Mouse (Mus musculus): Measurements from ENCODE around the gene Exosc1. TPM values are rescaled to one million over a fixed set of nuclear protein-coding genes. Genes with fewer than 3 reads are reported as not detected.

Gene Exosc1
- polyA plus RNA-seq, 2 experiments from 2014 or later: 83.6 to 89.9 TPM

GRCm38 (mm10) chr19:41913774-41914591 lies 19.2 kb downstream of the Exosc1 start:
- no peak for ATAC-seq

DNA sequence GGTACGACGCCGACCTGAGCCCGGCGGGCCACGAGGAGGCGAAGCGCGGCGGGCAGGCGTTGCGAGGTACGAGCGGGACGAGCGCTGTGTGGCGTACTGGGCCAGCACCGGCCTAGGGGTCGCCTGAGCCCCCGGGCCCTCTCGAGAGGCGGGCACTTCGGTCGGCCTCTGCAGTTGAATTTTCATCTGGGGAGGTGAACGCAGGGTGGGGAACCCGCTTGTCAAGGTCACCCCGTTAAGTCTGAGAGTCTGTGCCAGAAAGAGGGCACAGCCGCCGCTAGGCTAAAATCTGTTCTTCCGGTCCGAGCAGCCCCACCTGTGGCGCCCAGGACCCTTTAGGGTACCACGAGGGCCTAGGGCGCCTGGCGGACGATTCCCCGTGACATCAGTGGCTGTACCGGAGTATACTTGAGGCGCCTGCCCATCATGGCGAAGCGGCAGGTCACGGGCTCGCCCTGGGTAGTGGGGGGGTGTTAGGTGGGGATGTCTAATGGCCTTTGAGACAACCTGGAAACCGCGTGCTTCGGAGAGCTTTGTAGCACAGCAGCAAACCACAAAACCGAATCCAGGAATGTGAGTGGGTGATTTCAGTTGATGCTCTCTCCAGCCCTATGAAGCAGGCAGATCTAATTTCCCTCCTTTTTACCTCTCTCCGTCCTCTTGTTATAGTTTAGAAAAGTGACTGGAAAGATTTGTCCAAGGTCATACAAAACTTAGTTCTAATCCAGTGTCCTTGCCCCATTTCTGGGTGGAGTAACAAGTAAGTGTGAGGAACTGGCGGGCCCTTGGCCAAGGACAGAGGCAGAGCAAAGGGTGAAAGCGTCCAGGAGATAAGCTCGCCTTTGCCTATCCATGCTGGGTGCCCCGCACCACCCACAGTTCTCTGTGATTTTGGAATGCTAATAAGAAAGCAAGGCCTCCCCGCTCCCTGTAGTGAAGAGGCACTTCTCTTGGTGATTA lies 20.8 kb downstream of the Exosc1 start:
- ATAC-seq: peak; percentile 13

DNA sequence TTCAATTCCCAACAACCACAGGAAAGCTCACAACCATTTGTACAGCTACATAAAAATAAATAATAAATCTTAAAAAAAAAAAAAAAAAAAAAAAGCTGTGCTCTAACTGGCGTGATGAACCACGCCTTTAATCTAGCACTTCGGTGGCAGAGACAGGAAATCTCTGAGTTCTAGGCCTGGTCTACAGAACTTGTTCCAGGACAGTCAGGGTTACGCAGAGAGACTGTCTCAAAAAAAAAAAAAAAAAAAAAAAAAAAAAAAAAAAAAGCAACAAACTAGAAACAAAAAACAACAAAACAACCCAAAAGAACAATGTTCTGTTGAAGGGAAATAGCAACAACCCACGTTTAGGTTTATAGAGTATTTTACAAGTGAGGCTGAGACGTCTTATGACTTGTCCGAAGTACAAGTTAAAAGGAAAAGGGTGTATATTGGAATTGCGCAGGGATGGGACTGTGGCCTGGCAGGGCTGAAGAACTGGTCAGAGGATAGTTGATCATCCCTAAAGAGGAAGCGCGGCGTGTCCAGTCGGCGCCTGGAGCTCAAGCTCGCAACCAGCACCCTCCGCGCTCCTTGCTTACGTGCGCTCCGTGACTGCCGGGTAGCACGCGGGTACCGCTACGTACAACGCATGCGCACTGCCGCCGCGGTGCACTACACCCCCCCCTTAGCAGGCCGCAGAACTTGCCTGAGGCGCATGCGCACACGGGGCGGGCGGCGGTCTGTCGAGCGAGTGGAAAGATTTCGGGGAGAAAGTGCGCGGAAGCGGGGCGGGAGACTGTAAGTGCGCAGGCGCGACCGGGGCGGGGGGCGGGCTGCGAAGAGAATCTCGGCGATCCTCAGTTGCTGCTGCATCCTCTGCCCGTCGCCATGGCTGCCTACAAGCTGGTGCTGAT lies 21.8 kb downstream of the Exosc1 start, which contains the start of gene Pgam1:
Gene Pgam1, plus strand, starts transcription at position 746 of the 896 bp plus-strand sequence.
- ATAC-seq: peak; percentile 83

DNA sequence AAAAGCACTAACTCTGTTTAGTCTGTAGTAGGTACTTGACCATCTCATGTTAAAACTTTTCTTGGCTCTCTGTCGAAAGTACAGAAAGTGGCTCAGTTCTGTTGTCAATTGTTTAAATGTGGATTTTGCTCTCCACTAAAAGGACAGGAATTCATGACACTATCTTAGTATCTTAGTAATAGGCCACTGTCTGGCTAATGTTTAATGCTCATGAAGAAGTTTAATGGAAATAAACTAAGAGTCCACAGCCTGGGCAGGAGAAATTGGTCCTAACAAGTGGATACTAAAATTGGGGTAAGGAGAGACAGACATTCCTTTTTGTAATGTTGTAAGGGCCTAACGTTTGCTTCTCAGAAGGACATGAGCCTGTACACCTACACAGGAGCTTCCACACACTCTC lies 22.8 kb downstream of the Exosc1 start:
- ATAC-seq: no peak

DNA sequence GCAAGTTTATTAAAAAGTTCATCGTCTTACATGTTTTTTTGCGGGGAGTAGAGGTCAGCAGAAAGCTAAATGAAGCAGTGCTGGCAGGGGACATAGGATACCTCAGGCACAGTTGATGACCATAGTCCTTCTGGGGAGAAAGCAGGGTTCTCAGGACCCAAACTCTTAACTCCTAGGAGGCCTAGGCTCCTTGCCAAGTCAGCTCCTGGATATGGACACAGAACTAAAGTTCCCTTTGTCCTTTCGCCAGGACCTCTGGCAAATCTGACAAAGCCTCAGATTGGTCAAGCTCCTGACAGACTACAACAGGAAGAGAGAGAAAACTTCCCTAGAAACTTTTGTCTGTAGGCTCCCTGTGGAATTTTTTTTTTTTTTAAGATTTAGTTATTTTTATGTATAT lies 24.5 kb downstream of the Exosc1 start:
- ATAC-seq: no peak

DNA sequence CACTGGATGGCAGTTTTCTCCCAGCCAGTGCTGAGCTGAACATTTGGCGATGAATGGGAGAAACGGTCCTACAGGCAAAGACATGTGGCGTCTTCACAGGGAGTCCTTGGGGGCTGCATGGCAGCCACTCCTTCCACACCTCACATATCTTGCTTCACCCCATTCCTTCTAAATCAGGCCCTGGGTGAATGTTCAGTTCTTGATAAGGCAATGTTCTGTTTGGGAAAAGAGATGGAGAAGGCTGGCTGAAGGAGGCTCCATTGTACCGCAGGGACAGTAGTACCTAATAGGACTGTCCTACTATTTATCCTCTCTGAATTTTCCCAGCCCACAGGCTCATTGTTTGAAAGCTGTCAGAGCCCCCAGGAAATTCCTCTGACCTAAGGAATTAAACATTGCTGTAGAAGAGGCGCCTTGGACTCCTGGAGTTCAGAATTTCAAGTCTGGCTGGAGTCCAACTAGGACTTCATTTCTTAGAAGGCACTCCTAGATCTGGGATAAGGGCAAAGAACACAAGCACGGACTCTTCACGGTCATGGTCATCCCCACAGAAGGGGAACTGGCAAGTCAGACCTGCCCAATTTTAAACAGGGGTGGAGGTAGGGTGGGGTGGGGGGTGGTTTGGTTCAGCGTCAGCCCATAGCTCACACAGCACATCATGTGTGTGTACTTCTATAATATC lies 26.0 kb downstream of the Exosc1 start:
- no peak for ATAC-seq

DNA sequence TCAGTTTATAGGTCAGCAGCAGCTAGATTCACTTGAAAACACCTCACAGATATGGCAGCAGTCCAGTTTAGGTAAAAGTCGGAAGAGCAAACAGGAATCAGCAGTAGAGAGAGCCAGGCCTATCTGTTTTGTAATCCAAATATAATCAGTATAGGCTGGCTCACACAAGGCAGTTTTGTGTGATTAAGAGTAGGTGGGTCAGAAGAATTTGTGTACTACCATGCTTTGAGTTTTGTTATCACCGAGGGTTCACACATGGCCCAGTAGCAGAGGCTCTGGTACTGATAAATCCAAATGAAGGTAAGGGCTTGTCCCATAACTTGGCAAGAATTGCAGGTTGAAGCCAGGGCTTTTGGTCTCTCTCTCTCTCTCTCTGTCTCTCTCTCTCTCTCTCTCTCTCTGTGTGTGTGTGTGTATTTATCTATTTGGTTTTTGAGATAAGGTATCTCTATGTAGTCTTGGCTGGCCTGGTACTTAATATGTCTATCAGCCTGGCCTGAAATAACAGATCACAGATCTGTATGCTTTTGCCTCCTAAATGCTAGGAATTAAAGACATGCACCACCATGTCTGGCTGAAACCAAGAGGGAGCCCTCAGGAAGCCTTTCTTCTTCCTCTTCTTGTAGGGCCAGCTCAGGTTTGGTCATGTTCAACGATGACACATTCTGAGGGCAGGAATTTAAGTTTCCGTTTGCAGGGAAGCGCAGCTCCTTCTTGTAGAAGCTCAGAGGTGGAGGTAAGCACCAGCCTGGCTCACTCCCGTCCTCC lies 26.7 kb downstream of the Exosc1 start:
- no peak for ATAC-seq

- ATAC-seq: no peak
Observed at GRCm38 (mm10) chr19:41905246-41905645, 28.0 kb downstream of the Exosc1 start.

GRCm38 (mm10) chr19:41902848-41903593 lies 30.2 kb downstream of the Exosc1 start:
- no peak for ATAC-seq

DNA sequence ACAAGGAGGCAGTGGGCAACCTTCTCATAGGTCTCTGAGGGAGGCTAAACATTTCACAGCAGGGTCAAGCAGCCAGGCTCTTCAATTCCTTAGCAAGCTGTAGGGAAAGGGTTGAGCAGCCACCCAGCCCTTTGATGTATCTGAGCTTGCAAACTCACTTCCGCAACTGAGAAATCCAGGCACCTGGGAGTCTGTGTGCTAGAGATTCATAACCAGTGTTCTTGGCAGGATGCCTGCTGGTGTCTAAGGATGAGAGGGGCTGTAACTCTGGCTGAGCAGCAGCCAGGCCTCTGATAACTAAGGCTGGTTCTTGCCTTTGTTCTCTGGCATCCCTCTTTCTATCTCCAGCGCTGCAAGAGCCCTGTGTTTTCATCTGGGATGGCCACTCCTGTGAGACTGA lies 31.5 kb downstream of the Exosc1 start:
- ATAC-seq: no peak

DNA sequence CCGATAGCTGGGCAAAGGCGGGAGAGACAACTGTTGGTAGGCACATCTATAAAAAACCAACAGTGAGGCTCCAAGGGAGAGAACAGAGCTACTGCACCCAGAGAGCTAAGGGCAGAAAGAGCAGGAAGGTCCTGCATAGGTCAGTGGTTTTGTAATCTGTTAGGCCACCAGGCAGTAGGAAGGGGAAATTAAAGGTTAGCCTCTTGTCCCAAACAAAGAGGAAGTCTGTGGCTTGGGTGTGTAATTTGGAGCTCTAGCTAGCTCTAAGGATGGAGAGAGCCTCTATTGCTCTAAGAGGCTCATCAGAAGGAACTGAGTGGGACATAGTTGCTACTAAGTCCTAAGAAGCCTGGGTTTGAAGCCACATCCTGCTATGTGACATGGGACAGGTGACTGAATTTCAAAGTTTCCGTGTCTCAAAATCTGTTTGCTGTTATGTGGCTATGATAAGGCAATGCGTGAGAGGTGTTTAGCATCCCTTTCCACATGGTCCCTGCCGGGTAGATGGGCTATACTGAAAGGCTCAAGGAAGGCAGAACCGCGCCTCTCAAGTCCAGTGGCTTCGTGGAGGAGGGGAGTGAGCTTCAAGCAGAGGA lies 32.6 kb downstream of the Exosc1 start:
- ATAC-seq: no peak

- no peak for ATAC-seq
Observed at GRCm38 (mm10) chr19:41898860-41899259, 34.4 kb downstream of the Exosc1 start.

GRCm38 (mm10) chr19:41896319-41896711 lies 36.9 kb downstream of the Exosc1 start:
- no peak for ATAC-seq

GRCm38 (mm10) chr19:41895460-41896318 lies 37.5 kb downstream of the Exosc1 start, which contains the start of gene Rrp12:
Rrp12 (minus strand) TSS chr19:41896173.
- ATAC-seq: peak; percentile 98

DNA sequence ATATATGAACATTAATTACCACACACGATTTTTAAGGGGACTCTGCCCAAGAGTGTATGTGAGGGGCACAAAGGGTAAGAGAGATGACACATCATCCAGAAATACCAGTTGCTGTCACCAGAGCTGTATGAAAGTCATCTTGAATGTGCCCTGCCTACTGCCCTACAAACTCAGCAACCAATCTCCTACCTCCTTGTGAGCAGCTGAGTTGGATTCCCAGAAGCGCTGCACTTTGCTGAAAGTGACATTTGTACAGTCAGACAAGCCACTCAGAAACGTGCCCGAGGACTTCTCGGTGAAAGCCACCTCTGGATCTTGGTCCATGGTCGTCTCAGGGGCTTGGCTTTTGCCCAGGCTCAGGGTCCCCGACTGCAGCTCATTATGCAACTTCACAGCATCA lies 38.3 kb downstream of the Exosc1 start:
- ATAC-seq: no peak

- ATAC-seq: no peak
Observed at GRCm38 (mm10) chr19:41888191-41888590, 45.0 kb downstream of the Exosc1 start.

DNA sequence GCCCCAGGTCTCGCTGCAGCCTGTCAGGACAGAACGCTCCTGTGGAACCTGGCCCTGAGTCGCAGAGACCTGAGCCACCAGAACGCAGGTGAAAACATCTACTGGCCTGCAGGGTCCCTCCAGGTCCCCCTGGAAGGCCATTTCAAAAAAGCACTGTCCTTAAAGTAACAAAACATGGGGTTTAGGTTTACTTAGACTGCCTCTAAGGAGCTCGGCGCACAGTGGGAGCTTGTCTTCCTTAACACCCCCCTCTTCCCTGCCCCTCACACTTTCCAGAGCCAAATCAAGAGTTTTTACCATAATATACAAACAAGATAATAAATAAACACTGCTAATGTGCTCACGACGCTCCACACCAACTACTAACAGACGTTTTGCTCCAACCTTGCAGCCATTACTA lies 49.3 kb downstream of the Exosc1 start:
- no peak for ATAC-seq

GRCm38 (mm10) chr19:41881842-41882241 lies 51.4 kb downstream of the Exosc1 start:
- no peak for ATAC-seq

- ATAC-seq: no peak
Observed at GRCm38 (mm10) chr19:41874356-41874755, 58.9 kb downstream of the Exosc1 start.

Data from CD4-positive, CD25-positive, alpha-beta regulatory T cell, adult 4 months (primary cell).